Mouse (Mus musculus): ENCODE measurements at regions not wholly inside any gene's neighbourhood (a gene's known extent, or its start where the extent isn't known, plus 50 kb on each side); places are given as distances from the start of the nearest gene placed in this dataset.
"Not testable (repeated sequence)": the region's sequence is repeated elsewhere in the genome, so short reads cannot be mapped to it uniquely, and the experiment has no call there.

DNA sequence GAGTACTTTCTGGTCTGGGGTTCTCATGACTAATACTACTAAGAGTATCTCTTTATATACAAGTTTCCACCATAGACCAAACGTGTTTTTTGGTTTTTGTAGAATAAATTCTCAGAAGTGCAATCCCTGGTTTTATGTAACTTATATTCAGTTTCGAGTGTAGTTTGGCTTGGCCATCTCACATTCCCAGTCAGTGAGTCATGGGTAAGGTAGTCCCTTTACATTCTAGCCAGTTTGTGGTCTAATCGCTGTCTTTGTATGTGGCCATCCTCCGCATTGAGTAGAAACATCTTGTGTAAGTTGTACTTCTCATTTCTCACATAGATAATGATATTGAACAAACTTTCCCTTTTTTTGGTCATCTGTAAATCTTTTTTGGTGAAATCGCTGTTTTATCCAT lies 88.3 kb downstream of the Anxa5 start:
- no peak for DNase-seq (ENCODE audit: low spot score)

DNA sequence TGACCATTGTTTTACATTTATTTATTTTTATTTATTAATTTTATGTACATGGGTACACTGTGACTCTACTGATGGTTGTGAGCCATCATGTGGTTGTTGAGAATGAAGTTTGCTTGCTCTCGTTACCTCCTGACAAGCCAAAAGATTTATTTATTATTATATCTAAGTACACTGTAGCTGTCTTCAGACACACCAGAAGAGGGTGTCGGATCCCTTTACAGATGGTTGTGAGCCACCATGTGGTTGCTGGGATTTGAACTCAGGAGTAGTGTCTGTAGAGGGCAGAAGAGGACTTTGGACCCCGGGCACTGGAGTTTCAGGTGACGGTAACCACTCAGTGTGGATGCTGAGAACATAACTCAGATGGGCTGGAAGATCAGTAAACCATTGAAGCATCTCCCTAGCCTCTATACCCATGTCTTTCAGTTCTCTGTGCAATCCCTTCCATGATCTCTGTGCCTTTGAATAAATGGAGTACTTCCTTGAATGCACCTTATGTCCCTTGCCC lies 92.2 kb downstream of the Anxa5 start:
- no peak for DNase-seq (ENCODE audit: low spot score)

DNA sequence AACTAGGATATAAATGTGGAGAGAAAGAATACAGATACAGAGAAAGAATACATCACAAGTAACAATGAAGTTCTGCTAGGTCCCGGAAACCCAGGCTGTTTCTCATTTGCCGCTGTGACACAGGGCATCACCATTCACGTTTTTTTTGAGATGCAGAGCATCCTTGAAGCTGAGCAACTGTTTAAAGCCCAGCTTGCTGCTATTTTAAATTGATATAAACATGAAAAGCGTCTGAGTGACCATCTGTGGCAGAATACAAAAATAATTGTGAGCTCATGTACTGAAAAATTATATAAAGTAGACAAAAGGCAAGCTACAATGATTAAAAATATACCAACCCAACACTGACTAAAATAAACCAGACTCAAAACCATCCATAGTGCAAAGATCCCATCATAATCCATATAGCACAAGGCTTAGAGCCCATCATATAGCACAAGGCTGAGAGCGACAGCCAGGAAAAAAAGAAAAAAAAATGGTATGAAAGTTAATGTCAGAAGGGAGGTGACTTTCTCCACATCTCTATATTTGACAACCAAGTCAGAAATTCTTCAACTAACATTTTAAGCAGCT lies 94.0 kb downstream of the Anxa5 start:
- no peak for DNase-seq (ENCODE audit: low spot score)

- DNase-seq (ENCODE audit: low spot score), result peak; percentile 8
Measured at GRCm38 (mm10) chr3:36375722-36376121, 100.0 kb downstream of the Anxa5 start.

- DNase-seq (ENCODE audit: low spot score), result no peak
Measured at GRCm38 (mm10) chr3:36374939-36375338, 100.8 kb downstream of the Anxa5 start.

- no peak for DNase-seq (ENCODE audit: low spot score)
Measured at GRCm38 (mm10) chr3:36360933-36361332, 114.8 kb downstream of the Anxa5 start.

DNA sequence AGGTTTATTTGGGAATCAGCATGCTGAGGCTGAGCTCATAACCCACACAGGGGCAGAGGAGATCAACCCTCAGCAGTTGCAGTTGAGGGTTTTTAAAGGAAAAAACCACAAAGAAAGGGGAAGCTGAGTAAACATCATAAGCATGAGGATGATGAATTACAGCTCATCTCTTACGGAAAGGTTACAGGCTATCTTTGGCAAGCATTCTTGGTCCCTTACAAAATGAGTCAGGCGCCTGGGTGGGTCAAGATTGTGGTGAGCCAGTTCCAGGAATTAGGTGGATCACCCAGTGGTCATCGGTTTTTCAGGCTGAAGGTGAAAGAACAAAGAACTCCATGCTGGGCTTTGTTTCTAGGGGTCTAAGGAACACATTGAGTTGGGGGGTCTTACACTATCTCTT lies 121.5 kb downstream of the Anxa5 start:
- DNase-seq (ENCODE audit: low spot score), result not testable (repeated sequence)

DNA sequence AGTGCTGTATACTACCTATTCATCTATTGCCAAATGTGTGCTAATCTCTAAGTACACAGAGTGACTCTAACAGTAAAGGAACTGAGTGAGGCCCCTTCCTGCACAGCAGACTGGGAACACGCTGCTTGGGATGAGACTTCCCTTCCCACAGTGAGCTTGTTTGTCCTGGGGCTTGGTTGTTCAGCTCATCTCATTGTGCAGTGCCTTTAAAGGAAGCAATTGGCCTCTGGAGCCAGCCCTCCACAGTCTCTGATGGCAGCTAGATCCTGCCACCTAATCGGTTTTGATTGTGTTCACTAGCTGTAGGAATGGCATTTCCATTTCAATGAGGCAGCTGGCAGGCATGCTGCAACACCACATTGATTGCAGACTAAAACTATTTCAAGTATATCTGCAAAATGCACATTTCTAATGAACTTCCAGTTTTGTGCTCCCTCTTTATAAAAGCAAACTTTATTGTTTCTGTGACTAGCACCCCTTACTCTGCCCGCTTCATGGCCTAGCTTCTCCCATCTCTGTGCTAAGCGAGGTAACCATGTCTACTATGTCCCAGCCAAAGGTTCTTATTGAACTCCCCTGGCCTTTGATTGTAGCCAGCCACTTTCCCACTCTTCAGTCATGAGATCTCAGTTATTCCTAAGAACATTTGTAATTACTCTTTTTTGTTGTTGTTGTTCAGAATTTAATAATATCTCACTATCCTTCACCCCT lies 123.5 kb downstream of the Anxa5 start:
- DNase-seq (ENCODE audit: low spot score), result no peak

DNA sequence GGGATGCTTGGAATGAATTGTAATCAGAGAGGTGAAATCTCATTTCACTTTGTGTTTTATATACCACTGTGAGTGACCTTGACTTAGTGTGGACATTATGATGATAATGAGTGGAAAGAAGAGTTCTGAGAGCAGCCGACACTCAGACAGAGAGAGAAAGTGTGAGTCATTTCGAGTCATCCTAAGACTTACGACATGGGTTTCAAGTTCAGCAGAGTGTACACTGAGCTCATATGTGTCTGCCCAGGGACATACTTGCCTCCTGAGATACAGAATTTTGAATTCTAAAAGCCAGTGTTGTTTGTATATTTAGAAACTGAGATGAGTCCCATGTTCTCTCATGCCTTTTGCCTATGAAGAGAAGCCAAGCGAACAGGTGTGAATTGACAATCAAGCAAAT lies 126.6 kb downstream of the Anxa5 start:
- DNase-seq (ENCODE audit: low spot score), result no peak

GRCm38 (mm10) chr3:36340889-36341533 lies 118.9 kb upstream of the Qrfpr start:
- DNase-seq (ENCODE audit: low spot score), result no peak

DNA sequence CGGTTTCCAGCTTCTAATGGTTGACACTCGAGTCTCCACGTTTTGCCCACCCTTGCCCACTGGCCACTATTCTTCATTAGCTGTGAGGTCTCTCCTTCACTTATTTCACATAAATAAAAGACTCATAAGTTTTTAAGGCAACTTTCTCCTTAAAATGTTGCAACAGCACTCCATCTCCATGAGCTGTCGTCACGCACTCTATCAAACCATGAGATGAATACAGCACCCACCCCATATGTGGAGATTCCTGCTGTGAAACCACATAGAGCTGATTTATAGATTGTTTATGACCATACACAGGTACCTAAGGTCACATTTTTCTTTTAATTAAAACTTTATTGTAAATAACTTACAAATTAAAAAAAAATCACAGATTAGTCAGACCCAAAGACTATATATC lies 117.5 kb upstream of the Qrfpr start:
- DNase-seq (ENCODE audit: low spot score), result no peak

- DNase-seq (ENCODE audit: low spot score), result no peak
Measured at GRCm38 (mm10) chr3:36334279-36334678, 112.2 kb upstream of the Qrfpr start.

- DNase-seq (ENCODE audit: low spot score), result no peak
Measured at GRCm38 (mm10) chr3:36332016-36332415, 109.9 kb upstream of the Qrfpr start.

GRCm38 (mm10) chr3:36330656-36331055 lies 108.5 kb upstream of the Qrfpr start:
- peak; percentile 13 for DNase-seq (ENCODE audit: low spot score)

GRCm38 (mm10) chr3:36329631-36330030 lies 107.5 kb upstream of the Qrfpr start:
- DNase-seq (ENCODE audit: low spot score), result no peak

GRCm38 (mm10) chr3:36328927-36329326 lies 106.8 kb upstream of the Qrfpr start:
- DNase-seq (ENCODE audit: low spot score), result no peak

DNA sequence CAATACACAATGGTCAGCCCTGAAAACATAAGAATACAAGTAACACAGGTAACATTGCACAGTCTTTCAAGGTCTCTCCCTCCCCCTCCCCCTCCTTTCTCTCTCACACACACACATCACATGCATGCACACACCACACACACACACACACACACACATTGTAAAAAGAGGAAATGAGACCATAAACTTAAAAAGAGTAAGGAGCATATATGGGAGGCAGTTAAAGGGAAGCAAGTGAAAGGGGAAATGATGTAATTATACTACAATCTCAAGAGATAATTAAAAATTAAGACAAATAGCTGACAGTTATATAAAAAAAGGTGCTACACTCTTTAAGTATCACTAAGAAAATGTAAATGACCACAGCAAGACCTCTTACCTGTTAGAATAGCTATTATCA lies 96.5 kb upstream of the Qrfpr start:
- DNase-seq (ENCODE audit: low spot score), result no peak

DNA sequence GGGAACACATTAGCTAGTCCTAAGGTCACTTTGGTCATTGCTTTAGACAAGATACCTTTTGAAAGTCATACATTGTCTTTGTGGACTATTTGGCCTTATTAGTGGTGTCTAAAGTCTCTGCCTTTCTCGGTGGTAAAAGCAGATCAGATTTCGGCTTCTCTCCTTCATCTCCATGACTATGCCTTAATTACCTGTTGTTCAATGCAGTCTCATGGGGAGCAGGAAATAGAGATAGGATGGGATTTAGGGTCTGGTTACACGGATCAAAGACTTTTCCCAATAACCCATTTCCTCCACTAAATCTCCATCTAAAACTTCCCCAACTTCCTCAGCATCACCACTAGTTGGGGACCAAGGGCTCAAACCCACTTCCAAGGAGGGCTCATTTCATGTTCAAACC lies 89.2 kb upstream of the Qrfpr start:
- no peak for DNase-seq (ENCODE audit: low spot score)

GRCm38 (mm10) chr3:36310642-36311267 lies 88.6 kb upstream of the Qrfpr start:
- DNase-seq (ENCODE audit: low spot score), result no peak

- DNase-seq (ENCODE audit: low spot score), result no peak
Measured at GRCm38 (mm10) chr3:36296792-36297191, 74.7 kb upstream of the Qrfpr start.

GRCm38 (mm10) chr3:36291971-36292370 lies 69.9 kb upstream of the Qrfpr start:
- DNase-seq (ENCODE audit: low spot score), result no peak

DNA sequence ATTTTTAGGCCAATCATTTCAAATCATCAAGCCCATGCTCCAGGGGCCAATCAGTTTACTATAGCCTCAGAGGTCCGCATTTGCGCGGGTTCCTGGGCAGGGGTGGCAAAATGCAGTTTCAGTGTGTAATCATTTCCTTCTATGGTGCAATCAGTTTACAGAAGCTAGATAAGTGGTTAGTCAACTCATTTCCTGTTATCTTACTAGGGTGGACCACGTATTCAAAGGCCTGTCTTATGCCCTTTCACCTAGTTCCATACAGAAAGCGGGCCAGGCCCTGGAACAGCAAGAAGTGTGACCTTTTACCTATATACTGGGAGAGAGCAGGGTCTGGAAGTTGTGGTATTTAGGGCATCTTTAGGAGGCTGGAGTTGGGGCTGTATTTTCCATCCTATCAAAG lies 62.0 kb upstream of the Qrfpr start:
- DNase-seq (ENCODE audit: low spot score), result no peak
